Mouse (Mus musculus): ENCODE data around the gene Zdhhc5.
"Not testable (repeated sequence)": the region's sequence is repeated elsewhere in the genome, so short reads cannot be mapped to it uniquely, and the experiment has no call there.

Zdhhc5 gene

DNA sequence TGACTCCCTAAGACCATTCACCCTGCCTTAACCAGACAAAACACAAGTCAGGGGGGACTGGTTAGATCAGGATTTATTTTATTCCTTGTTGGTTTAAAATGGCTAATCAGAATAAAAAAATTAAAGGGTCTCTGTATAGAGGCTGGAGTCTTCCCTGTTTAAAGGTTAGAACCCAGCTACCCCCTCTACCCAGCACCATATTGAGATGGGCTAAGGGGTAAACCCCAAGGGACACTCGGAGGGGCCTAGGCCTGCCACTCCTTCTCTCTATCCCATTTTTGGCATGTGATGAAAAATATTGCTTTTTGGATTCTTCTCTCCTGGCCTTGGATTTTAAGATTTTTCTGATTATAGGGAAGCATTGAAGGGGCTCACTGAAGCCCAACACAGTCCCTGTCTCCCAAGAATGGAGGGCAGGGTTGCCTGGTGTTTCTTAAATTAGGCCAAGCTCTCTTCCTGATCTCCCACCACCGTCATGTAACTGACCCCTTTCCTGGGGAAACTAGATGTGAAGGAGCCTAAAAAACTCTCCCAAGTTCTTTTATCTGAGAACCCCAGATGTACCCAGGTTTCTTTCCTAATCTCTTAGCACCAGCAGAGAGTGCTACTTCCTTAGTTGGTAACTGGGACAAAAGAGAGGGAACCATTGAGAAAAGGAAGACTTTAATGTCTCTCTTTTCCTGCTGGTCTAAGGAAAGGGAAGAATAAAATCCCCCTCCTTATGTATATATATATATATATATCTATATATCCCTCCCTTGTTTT, 26.7 kb downstream of the Zdhhc5 start:
- no peak for DNase-seq

DNA sequence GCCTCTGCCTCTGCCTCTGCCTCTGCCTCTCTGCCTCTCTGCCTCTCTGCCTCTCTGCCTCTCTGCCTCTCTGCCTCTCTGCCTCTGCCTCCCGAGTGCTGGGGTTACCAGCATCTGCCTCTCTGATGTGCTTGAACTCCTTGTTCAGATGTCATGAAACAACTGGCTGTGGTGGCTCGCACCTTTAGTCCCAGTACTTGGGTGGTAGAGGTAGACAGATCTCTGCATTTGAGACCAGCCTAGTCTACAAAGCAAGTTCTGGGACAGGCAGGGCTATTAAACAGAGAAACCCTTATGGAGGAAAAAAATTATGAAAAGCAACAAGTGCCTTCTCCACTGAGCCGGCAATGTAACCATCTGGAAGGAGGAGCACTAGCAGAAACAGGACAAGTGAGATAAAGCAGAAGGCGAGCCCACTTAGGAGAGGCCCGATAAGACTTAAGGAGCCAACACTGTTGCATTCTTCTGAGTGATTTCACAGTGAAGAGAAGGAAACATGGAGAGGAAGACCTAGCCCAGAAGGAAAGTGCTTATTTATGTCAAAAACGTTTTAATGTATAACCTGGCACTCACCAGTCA, 32.3 kb downstream of the Zdhhc5 start:
- no peak for DNase-seq

DNA sequence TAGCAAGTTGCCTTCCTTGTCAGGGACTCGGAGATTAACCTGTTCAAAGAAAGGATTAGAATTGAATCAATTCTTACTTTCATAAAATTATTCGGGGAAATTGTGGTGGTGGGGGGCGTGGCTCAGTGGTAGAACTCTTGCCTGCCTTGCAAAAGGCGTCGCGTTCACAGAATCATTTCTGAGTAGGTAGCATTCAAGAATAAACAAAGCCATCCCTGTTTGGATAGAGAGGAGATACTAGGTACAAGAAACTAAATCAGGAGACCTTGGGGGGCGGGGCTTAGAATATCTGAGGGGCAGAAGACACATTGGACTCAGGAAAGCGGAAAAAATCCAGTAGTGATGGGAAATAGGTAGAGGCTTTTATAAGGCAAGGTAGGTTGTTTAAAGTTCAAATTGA, 36.0 kb downstream of the Zdhhc5 start, which contains the start of gene Tmx2:
Tmx2 (minus strand) TSS at position 125 of the 400 bp plus-strand sequence.
- no peak for DNase-seq

DNA sequence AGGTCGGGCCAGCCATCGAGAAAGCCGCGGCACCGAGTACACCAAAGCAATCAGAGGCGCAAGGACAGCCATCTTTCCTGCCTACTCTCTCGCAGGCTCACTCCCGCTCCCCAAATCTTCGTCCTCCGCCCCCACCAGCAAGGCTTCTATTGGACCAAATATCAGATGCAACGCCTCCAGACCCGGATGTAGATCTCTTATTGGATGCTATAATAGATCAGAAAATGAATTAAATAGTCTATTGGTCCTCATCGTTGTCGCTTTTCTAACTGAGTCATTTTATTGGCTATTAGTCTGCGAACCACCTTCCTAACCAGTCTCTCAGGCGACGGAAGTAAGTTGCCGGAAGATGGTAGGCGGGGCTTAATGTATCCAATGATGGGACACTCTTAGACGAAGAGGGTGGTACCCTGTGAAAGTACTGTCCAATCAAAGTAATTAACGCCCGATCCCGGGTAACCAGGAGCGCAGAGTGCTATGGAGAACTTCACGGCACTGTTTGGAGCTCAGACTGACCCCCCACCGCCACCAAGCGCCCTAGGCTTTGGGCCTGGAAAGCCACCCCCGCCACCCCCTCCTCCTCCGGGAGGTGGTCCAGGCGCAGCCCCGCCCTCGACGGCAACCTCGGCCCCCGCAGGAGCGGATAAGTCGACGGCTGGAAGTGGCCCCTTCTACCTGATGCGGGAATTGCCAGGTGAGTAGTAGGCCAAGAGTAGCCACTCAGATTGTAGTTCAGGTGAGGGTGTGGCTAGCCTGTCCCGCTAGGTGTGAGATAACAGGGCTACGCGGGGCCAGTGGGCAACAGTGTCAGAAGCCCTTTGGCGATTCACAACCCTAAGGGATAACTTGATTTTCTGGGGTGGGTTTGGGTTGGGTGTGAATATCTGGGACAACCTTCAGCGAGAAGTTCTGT, 36.8 kb downstream of the Zdhhc5 start, which contains the start of the genes Gm28635 and Med19:
Gm28635 (minus strand) TSS at position 74 of the 913 bp plus-strand sequence.
Med19 (plus strand) TSS at position 435 of the 913 bp plus-strand sequence.
- peak; percentile 82 for DNase-seq

DNA sequence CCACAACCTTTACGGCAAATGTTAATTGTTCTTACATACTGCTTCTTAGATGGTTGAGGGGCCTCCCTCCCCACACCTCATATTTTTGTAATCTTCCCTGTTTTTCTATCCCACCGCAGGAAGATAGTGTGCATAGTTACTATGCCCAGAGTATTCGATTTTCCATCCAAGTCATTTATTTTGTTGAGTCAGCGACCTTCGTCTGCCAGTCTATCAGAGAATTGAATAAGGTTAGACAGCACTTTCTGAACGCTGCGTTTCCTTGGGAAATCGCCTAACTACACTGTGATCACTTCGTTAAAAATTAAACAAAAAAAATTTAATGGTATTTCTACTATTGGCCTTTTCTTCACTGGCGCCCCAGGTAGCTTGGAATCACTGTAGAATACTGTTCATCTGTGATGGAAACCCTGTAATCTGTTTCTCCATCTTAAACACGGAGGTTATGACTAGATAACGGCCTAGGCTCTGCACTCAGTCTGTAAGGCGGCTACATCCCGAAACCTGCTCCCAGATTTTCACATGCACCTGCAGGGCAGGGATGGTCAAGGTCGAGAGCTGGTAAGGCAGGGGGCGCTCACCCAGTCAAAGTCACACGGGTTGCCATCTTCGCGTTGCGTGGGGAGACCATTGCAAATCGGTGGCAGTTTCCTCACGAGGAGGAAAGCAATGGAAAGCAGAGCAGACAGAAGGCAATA, 37.6 kb downstream of the Zdhhc5 start:
- no peak for DNase-seq

DNA sequence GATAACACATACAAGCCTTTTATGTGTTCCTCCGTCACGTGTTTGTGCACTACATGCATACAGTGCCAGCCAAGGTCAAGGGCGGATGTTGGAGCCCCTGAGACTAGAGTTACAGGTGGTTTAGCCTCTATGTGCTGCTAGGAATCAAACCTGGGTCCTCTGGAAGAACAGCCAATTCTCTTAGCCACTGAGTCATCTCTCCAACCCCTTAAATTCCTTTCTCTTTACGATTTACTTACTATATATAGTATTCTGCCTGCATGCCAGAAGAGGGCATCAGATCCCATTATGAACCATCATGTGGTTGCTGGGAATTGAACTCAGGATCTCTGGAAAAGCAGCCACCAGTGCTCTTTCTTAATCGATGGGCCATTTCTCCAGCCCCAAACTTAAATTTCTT, 43.4 kb downstream of the Zdhhc5 start:
- not testable (repeated sequence) for DNase-seq

DNA sequence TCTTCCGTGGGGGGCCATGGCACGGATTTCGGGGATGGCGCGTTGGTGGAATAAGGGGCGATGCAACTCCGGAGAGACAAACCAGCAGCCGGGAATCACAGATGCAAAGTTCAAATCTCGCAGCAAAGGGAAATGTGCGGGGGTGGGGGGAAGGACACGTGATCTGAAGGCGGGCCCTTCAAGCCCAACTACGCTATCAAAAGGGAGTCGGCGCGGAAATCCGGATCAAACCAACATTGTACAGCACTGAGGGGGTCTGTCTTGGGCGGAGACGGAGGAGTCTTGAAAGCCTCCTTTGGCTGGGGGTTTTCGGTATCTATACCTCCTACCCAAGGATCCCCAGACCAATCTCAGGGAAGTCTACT, 44.4 kb downstream of the Zdhhc5 start, which contains the start of gene Selenoh:
Selenoh (minus strand) TSS at position 202 of the 365 bp plus-strand sequence.
- peak; percentile 89 for DNase-seq

DNA sequence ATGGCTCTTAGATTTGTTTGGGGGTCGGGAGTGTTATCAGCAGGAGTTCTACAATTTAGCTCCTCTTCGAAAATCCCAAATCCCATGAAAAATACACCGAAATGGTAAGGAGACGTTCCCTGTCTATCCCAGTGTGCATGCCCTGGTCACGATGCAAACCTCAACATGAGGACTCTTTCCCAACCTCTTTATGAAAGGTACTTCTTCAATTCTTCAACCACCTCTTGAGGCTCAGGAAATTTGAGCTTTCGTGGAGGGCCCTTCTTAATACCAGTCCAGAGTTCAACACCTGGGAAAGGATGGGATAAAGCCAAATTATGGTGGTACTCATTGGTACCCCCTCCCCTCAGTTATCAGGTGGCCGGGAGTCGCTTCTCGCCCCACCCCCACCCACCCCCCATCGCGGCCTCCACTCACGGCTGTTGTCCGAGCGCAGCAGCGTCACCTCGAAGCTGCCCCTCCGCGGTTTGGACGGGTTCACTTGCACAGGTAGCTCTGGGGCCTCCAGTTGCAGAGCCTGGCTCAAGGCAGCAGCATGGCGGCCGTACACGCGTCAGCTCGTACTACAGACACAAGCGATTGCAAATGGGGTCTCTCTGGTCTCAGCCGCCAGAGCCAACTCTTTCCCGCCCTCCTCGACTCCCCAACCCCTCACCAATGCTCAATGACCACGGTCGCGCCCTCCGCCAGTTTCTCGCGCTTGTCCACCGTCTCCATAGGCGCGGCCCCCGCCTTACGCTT, 45.0 kb downstream of the Zdhhc5 start:
- DNase-seq: no peak

DNA sequence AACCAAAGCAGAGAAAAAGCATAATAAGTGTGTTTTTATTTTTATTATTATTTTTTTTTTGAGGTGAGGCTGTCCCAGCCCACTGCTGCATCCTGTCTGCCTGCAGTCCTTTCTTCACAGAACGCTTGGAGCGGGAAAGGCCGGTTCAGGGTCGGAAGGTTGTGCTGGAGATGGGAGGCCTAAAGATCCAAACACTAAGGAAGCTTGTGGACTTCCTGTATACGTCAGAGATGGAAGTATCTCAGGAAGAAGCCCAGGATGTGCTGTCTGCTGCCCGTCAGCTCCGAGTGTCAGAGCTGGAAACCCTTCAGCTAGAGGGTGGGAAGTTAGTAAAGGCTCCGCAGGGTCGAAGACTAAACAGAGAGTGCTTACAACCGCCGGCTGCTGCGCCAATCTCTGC, 48.9 kb downstream of the Zdhhc5 start:
- no peak for DNase-seq

DNA sequence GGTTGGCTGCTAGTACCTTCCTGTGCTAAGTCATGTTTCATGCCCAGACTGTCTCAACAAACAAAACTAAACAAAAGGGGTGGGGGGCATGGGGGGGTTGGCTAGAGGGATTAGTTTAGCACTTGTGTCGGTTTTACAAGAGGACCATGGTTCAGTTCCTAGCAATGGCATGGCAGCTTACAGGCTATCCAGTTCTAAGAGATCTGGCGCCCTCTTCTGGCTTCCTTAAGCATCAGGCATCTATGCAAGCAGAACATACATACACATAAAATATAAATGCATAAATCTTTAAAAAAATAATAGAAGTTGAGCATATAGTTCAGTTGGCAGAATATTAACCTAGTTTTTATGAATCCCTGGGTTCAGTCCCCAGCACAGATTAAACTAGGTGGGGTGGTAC, 52.1 kb downstream of the Zdhhc5 start:
- DNase-seq: peak; percentile 27

DNA sequence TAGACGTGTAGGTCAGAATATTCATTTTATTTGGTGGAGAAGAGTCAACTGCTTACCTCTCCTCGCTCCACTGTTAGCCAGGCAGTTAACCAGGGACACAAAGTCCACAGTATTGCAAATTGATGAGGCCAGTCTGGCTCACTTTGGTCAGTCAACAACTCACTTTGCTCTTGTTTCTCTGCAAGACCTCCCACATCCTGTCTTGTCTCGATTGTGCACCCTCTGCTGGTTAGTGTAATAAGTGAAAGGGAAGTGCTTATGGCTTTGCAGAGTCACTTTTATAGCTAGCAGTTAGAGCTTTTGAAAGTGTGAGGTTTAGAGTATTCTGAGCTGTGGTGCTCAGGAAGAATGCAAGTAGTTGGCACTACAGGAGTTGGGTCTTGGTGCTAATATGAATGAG, 54.7 kb downstream of the Zdhhc5 start:
- peak; percentile 19 for DNase-seq

DNA sequence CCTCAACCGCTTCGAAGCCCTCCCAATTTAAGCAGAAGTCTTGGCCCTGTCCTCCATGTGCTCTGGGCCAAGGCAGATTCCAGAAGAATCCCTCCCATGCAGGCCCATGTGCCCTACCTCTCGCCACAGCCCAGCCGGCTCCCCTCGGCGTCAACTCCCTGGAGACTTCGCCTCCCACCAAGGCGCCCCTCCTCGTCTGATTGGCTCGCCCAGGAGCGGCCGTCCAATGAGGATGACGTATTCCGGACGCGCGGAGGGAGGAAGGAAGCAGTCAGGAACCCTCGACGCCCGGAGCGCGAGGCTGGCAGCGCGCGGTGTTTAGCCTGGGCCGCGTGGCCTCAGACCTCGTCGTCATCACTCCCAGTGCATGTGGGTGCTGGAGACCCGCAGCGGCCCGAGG, 56.2 kb downstream of the Zdhhc5 start, which contains the start of gene Btbd18:
Btbd18 (plus strand) TSS at position 274 of the 400 bp plus-strand sequence.
- no peak for DNase-seq

DNA sequence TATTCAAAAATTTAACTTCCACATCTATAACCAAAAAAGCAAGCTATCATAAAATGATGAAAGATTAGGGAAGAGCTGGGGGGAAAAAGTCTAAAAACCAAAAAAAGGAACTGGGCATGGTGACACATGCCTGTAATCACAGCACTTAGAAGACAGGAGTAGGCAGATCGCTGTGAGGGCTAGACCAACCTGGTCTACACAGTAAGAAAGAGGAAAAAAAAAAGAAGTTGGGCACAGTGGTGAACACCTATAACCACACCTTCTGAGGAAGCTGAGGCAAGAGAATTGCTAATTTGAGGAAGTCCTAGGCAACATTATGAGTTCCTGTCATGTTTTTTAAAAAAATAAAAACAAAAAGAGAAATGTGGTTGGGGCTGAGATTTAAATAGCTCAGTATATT, 59.1 kb downstream of the Zdhhc5 start:
- no peak for DNase-seq

DNA sequence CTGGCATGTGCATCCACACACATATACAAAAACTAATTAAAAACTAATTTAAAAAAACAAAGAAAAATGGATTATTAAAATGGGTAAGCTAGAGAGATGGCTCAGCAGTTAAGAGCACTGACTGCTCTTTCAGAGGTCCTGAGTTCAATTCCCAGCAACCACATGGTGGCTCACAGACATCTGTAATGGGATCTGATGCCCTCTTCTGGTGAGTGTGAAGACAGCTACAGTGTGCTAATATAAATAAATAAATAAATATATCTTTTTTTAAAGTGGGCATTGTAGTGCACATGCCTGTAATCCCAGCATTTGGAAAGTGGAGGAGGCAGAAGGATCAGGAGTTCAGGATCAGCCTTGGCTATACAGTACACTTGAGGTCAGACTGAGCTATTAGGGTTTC, 61.6 kb downstream of the Zdhhc5 start:
- DNase-seq: no peak

DNA sequence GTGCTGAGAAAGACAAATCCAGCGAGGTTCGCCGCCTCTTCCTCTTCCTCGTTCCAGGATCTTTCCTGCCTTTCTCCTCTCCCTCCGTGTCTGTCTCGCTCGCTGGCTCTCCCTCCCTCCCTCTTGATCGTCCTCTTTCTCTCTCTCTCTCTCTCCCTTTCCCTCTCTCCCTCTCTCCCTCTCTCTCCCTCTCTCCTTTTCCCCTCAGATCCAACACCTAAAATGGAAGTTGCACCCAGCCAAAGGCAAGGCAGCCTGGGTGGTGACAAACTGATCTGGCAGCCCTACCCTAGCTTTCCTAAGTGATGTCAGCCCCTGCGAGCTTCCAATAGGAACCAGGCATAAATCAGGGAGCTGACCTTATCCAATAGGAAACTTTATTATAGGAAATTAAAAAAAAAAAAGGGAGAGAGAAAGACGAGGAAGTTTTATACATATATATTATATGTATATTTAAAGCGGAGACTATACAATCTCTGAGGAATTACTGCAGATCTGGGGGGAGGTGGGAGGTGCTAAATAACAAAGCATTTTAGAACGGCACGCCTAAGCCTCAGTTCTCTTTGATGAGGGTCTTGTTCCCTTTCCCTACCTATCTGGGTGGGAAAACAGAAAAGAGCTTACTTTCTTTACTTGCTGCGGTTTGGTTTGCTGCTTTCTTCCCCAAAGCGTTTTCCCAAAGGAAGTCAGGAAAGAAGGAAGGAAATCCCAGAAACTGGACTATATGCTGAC, 64.3 kb downstream of the Zdhhc5 start, which contains the start of gene Ctnnd1:
Ctnnd1 (minus strand) TSS at position 302 of the 732 bp plus-strand sequence.
- DNase-seq: peak; percentile 74

DNA sequence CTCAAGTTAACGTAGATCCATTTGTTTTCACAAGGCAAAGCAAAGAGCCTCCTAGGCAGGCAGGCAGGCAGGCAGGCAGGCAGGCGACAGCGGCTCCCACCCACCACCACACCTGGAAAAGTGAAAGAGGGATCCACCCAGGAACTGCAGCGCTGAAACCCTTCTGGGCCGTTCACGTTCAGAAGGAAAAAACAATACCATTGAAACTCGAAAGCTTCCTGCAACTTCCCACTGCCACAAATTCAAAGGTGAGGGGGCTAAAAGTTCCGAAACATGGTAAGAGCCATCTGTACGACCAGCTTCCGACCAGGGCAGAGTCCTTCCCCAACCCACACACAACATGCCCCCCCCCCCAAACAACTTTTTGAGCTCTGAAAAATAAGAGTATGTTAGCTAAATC, 65.3 kb downstream of the Zdhhc5 start:
- DNase-seq: no peak

DNA sequence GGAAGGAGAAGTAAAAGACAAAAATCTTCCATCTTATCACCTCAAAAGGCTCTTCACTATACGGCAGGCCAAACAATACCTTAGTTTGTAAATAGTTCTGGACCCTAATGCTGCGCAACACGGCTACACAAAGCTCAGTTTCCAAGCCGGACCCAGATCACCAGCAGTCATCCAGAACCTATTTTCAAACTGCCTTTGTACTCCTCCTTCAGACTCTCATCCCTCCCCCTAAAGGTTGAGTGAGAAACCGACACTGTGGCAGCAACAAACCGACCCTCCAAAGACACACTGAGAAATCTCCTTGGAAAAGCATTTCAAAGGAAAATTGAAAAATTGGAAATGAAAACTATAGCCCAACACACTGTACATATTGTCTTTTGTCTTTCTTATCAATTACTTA, 66.6 kb downstream of the Zdhhc5 start:
- no peak for DNase-seq

DNA sequence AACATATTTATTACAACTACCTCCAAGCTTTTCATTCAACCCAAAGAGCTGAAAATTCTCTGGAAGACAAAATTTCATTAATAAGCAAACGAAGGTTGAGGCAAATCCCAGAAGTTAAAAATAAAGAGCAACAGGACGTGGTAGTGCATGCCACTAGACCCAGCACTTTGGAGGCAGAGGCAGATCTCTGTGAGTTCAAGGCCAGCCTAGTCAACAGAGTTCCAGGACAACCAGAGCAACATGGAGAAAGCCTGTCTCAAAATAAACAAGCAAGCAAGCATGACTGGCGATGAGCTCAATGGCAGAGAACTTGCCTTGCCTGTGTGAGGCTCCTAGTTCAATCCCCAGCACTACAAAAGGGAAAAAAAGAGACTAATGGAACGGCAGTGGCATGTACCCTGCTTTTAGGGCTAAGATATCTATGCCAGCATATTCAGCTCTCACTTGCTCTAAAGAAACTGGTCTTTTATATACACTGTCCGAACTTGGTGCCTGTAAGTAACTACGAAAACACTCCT, 67.9 kb downstream of the Zdhhc5 start:
- DNase-seq: no peak

DNA sequence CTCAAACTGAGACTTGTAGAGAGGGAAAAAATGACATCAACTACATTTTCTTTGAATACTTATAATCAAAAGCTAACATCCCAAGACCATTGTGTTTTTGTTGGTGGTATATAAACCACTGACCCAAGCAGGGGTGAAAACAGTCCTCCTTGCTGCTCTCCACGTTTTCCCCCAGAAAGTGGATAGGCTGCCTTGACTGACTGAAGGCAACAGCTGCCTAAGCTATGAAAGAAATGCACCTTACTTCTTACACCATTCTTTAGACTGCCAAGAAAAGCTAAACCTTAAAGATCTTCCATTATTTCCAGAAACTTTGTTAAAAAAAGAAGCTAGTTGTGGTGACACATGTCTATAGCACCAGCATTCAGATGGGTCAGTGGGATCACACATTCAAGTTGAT, 68.8 kb downstream of the Zdhhc5 start:
- no peak for DNase-seq

DNA sequence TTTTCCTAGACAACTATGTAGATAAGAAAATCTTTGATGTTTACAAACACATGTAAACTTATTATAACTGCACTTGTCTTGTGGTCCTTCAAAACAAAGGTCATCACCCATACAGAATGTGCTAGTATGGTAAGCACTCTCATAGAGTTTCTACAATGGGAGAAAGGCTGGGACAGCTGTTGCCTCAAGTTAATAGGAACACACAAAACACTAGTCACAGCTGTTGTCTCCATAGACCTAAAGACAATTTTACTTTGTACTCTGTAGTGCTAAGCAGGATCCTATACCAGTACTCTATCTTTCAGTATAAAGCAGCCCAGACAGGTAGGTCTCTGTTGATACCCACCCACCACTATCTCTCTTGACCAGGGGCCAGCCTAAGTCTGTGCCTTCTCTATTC, 74.1 kb downstream of the Zdhhc5 start:
- no peak for DNase-seq
